Mouse (Mus musculus): ENCODE measurements around the gene Ank. TPM values are rescaled to one million over a fixed set of nuclear protein-coding genes. Genes with fewer than 3 reads are reported as not detected.
A peak's percentile ranks its signal among the peaks of the same experiment; 100 is the strongest.

Gene Ank
- total RNA-seq, 2 experiments from 2014 or later: 173 to 186 TPM

- intact Hi-C loops (cut with DNase I): loop anchor here (5.0 kb wide), 1 partner anchor 91 kb away; the partner anchor contains the start of gene Ank
- DNase-seq (ENCODE audit: low spot score in 2 of 2): no peak
Measured at GRCm38 (mm10) chr15:27558456-27559147, 92.1 kb downstream of the Ank start.

DNA sequence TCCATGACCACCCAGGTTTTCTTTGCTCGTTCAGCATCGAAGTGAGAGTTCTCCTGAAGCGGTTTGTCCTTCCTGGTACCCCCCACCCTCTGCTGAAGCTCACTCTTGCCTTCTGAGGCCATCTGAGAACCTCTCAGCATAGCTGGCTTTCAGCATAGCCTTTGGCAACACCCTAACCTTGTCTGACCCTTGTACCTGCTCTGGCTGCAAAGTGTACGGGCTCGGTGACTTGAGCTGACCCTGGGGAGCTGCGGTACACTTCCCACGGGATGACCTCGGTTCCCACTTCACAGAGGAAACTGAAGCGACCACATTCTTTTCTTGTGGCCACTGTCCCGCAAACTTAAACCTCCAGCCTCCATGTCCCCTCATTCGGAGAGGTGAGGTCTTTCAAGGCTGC is 93.8 kb downstream of the Ank start:
- DNase-seq (ENCODE audit: low spot score in 2 of 2): no peak
- intact Hi-C loops (cut with DNase I): no loop called here

GRCm38 (mm10) chr15:27564106-27565100 is 97.9 kb downstream of the Ank start:
- intact Hi-C loops (cut with DNase I): no loop called here

GRCm38 (mm10) chr15:27565626-27566185 is 99.2 kb downstream of the Ank start:
- intact Hi-C loops (cut with DNase I): no loop called here
- peak in 1 of 2 experiments; percentile 60 for DNase-seq (ENCODE audit: low spot score in 2 of 2)

More at GRCm38 (mm10) chr15:27564106-27565100, 97.9 kb downstream of the Ank start:
- DNase-seq (ENCODE audit: low spot score in 2 of 2): peak in 1 of 2 experiments; percentile 55

DNA sequence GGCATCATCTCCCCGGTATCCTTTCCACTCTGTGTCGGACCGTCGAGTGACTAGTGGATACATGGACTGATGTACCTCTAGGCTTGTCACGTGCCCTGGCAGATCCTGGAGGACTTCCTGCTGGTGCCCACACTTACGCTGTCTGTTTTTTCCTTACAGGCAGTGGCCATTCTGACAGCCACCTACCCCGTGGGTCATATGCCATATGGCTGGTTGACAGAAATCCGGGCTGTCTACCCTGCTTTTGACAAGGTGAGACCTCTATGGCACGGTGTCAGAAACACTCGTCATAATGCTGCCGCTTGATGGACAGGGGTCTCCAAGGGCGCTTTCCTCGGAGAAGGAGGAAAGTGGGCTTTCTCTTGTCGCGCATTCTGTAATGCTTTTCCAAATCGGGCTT is 100.9 kb downstream of the Ank start:
- no peak for DNase-seq (ENCODE audit: low spot score in 2 of 2)
- intact Hi-C loops (cut with DNase I): no loop called here

DNA sequence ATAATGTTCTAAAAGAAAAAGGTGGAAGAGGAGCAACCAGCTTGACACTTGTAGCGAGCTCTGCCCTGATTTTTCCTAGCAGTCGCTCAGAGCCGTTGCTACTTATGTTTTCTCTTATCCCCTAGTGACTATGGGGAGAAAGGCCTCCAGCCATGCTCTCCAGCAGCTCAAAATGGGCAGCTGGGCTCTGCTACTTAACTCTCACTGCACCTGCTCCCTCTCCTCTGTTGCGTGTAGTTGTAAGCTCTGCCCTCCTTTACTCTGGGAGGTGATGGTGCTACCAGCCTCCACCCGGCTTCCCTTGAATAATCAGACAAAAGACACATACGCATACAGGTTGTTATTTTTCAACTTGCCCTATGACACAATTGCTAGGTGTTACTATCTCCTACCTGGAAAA is 101.9 kb downstream of the Ank start:
- DNase-seq (ENCODE audit: low spot score in 2 of 2): no peak
- intact Hi-C loops (cut with DNase I): no loop called here

- DNase-seq (ENCODE audit: low spot score in 2 of 2): no peak
- intact Hi-C loops (cut with DNase I): no loop called here
Measured at GRCm38 (mm10) chr15:27569924-27570323, 103.4 kb downstream of the Ank start.

DNA sequence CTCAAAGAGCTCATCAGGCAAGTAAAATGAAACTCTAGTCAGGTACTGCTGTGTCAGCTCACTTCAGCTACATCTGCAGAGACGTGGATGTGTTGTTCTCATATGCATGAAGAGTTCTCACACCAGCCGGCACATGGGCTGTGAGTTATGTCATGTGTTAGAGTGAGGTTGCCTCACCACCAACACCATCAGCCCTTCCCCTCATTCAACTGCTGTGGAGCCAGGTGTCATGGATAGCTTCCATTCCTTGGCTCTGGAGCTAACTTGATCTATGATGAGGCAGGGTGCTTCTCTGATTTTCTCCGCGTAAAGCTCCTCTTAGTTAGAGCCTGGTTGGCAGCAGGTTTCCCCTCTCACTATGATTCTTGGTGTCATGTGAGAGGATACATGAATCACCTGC is 103.9 kb downstream of the Ank start:
- no peak for DNase-seq (ENCODE audit: low spot score in 2 of 2)
- intact Hi-C loops (cut with DNase I): no loop called here

DNA sequence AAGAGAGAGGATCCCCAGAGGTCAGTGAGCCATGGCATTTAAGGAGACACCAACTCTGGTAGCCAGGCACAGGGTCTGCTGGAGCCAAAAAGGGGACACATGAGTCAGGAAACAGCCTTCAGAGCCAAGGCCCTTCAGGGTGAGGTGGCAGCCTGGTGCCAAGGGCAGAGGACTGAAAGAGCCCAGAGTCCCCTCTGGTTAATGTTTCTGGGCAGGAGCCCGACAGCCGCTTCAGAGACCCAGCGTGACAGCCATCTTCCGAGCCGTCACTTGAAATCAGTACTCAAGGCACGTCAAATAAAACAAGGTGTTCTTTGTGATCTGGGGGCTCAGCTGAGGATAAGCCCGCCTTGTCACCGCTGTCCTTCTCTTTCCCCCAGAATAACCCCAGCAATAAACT is 104.7 kb downstream of the Ank start:
- DNase-seq (ENCODE audit: low spot score in 2 of 2): no peak
- intact Hi-C loops (cut with DNase I): no loop called here

DNA sequence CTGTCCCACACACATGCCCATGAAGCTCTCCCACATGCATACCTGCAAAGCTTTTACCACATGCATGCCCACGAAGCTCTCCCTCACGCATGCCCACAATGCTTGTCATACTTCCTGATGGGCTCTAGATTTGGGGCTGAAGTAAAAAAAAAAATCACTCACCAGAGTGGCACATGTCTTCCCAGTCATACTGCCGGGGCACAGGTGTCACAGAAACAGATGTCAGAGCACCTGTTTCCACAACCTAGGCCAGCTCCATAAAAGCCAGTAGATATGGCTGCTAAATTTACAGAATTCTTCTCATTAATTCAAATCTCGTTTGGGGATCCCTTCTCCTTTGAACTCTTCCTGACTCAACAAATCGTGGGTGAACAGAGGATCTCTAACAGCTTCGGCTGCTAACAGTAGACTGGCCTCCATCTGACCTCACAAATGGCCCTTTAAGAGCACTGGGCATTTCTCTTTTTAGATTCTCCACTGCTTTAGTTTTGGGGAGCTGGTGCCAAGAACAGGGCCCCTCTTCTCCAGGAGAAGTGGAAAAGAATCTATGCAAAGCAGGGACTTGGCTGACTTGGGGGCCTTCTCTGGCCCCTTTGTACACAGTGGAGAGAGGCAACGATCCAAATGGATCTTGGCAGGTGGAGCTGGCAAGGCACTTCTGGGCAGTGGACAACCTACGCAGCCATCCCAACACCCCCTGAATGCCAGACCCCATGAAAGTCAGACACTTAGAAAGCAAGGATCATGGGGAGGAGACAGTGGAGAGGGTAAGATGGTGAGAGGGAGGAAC is 108.7 kb downstream of the Ank start:
- DNase-seq (ENCODE audit: low spot score in 2 of 2): no peak
- intact Hi-C loops (cut with DNase I): no loop called here

DNA sequence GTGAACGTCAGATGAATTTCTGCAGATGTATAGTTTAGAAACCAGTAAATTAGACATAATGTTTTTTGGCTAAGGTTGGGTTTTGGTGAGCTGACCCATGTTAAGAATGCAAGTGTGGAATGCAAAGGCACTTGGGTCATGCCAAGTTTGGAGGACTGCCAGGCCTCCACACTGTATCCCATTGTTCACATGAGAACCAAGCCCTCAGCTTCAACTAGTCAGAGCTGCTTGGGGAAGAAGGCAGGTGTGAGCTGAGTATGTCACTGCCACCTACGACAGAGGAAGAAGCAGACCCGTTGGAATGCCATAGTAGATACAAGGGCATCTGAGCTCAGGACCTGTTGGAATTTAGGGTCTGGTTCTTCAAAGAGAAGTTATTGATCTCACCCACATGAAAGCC is 109.5 kb downstream of the Ank start:
- no peak for DNase-seq (ENCODE audit: low spot score in 2 of 2)
- intact Hi-C loops (cut with DNase I): no loop called here

- intact Hi-C loops (cut with DNase I): no loop called here
- no peak for DNase-seq (ENCODE audit: low spot score in 2 of 2)
Measured at GRCm38 (mm10) chr15:27576886-27577285, 110.4 kb downstream of the Ank start.

DNA sequence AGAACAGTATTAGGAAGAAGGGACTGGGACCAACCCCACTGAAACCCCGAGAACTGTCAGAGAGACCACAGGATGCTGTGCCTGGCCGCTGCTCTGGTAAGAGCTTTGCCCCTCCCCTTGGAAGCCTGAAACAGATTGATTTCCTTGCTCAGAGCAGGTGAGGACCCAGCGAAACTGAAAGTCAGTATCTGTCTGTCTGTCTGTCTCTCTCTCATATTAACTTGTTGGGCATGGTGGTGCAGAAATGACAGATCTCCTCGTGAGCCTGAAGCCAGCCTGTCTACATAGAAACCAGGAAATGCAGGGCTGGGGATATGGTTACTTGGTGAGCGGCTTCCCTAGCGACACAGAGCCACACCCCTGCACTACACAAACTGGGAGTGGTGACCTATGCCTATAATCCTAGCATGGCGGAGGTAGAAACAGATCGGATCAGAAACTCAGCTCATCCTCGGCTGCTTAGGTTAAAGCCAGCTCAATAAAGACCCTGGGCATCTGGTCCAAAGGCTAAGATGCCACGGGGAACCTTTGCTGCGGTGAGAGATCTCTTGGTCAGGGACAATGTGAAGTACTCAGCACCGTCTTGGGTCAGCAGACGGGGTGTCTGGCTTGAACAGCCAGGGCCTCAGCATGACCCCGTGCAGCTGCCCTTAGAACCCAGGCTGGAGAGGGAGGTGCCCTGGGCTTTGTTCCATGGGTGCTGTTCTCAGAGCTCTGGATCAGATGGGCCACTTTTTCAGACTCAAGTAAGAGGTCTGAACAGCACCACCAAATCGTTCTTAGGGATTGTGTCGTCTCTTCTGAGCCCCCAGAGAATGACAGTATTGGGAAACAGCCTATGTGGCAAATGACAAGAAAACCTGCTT is 111.7 kb downstream of the Ank start:
- intact Hi-C loops (cut with DNase I): no loop called here
- DNase-seq (ENCODE audit: low spot score in 2 of 2): no peak

DNA sequence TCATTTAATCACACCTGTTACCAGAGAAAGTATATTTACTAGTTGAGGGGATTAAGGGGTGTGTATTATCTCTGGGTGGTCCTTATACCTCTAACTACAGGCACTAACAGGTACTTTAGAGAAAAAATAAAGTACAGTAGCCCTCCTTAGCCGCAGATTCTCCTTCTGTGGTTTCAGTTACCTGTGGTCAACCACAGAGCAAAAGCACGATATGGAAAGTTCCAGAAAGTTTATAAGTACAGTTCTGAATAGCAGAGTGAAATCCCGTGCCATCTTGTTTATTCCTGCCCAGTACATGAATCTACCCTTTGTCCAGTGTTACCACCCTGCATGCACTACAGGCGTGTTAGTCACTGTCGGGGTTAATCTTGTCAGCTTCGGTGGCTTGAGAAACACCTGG is 112.4 kb downstream of the Ank start:
- no peak for DNase-seq (ENCODE audit: low spot score in 2 of 2)
- intact Hi-C loops (cut with DNase I): no loop called here

- DNase-seq (ENCODE audit: low spot score in 2 of 2): no peak
- intact Hi-C loops (cut with DNase I): loop anchor here (5.0 kb wide), 2 partner anchors 113 to 263 kb away; partner anchors contain the start of gene Ank
Measured at GRCm38 (mm10) chr15:27579853-27580252, 113.4 kb downstream of the Ank start.

- no peak for DNase-seq (ENCODE audit: low spot score in 2 of 2)
- intact Hi-C loops (cut with DNase I): loop anchor here (5.0 kb wide), 2 partner anchors 113 to 263 kb away; partner anchors contain the start of gene Ank
Measured at GRCm38 (mm10) chr15:27580771-27581170, 114.3 kb downstream of the Ank start.

DNA sequence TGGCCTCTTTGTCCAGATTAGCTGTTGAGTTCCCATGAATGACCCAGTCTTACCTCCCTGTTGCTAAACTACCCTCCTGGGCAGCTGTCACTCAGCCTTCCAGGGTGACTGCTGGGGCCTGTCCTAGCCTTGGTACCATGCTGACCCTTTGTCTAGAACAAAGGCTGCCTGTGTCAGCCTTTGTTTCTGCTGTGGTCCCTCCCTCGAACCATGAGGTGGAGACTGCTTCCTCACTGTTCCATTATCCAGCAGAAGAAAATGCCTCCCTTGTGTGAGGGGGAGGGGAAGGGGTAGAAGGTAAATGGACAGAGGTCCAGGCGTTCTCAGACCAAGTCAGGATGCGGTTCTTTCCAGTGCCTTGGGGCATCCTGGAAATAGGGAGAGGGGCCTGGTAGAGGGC is 115.2 kb downstream of the Ank start:
- no peak for DNase-seq (ENCODE audit: low spot score in 2 of 2)
- intact Hi-C loops (cut with DNase I): loop anchor here (5.0 kb wide), 2 partner anchors 114 to 264 kb away; partner anchors contain the start of gene Ank

GRCm38 (mm10) chr15:27582428-27582827 is 116.0 kb downstream of the Ank start:
- DNase-seq (ENCODE audit: low spot score in 2 of 2): no peak
- intact Hi-C loops (cut with DNase I): loop anchor here (5.0 kb wide), 2 partner anchors 115 to 265 kb away; partner anchors contain the start of gene Ank

Measured in left cerebral cortex, postnatal 36 days (tissue).